In the genomic region with DNA sequence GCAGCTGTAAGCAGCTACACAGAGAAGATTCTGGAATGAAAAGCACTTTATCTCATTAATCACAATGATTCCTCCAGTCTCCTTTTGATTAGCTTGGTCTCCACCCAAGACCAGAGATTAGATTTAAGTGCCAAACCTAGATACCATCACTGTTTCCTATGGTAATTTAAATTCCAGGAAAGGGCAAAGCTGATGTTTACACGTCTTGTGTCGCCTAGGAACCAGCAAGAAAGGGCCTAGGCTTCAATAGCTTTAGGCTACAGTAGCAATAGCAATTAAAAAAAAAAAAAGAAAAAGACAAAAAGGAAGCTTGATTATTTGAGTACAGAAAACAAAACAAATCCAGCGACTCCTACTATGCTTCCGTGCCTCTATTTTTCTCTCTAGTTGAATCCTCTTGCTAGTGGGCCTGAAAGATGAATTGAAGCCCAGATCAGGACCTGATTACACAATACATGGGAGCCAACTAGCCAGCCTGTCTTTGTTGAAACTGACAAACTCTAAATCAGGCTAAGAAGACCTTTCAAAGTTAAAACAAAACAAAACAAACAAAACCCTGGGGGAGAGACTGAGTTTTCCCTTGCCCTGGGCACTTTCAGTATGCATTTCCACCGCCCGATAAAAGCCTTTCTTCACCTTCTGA, we compare ENCODE assay signal across 11 mouse cellular contexts. TPM values are rescaled to one million over a fixed set of nuclear protein-coding genes. Genes with fewer than 3 reads are reported as not detected.
DNase-seq lines count a peak whose midpoint lies in the region; ATAC-seq and TF ChIP-seq lines count a peak whose summit lies in the region.
"Had no signal": no experiment of that assay in that cellular context is flagged by ENCODE, and none has a peak within 500 bp of the region (broad histone marks: within the 10 kb centered on the region; RNA-seq: fewer than 3 reads in every experiment).

No protein-coding gene starts in this region.

- H3K27me3 ChIP-seq in neural tube, embryonic 11.5 days (ENCODE audit: control insufficient read depth, insufficient read depth, low read length), result no peaks in the 10 kb centered on the region
- no peaks in the 10 kb centered on the region for H3K27me3 ChIP-seq in stomach, postnatal 0 days (ENCODE audit: control insufficient read depth, insufficient read depth, low read length)

- TF ChIP-seq CTCF in stomach, postnatal 0 days (IDR thresholded peaks at IDR 0.05; ENCODE audit: low read depth), result no peak

- no peak for TF ChIP-seq EP300 in stomach, postnatal 0 days (optimal IDR thresholded peaks at IDR 0.05)

- no peaks in the 10 kb centered on the region for H3K79me2 ChIP-seq in macrophage (ENCODE audit: inconsistent target)

- DNase-seq in embryo, embryonic 10.5 days (ENCODE audit: low spot score), result peak; percentile 49
- no peak for DNase-seq in embryo, embryonic 11 days
- peak; percentile 23 for DNase-seq in neural tube, embryonic 11.5 days (ENCODE audit: low spot score)
- no peak for DNase-seq in neural tube, embryonic 10.5 days (ENCODE audit: extremely low spot score, low spot score)
- no peak for DNase-seq in stomach, postnatal 0 days (ENCODE audit: low spot score)
- no peak for DNase-seq in right cerebral cortex, postnatal 4 days
- no peak for DNase-seq in frontal cortex, adult 2 months (ENCODE audit: extremely low spot score in 1 of 2, low spot score in 1 of 2)
- DNase-seq: cerebellum, adult 11-12 months; left cerebral cortex, postnatal 4 days had no signal

- no peak overlapping the region for H3K9ac ChIP-seq in neural tube, embryonic 11.5 days (ENCODE audit: low read length)
- H3K9ac ChIP-seq in stomach, postnatal 0 days (ENCODE audit: low read length), result no peak overlapping the region

- no peak overlapping the region for H3K4me2 ChIP-seq in neural tube, embryonic 11.5 days (ENCODE audit: low read depth)
- no peak overlapping the region for H3K4me2 ChIP-seq in stomach, postnatal 0 days (replicated peaks; ENCODE audit: low read depth)

- no peaks in the 10 kb centered on the region for H3K4me1 ChIP-seq in neural tube, embryonic 11.5 days (ENCODE audit: control insufficient read depth, insufficient read depth, low read length)
- no peaks in the 10 kb centered on the region for H3K4me1 ChIP-seq in stomach, postnatal 0 days (replicated peaks; ENCODE audit: control insufficient read depth, insufficient read depth)

- WGBS in neural tube, embryonic 11.5 days, result 30% methylated on average over 6 of the region's 6 CpGs
- 91% methylated on average over 6 of the region's 6 CpGs for WGBS in macrophage (ENCODE audit: missing documents)
- WGBS in stomach, postnatal 0 days, result 35% methylated on average over 6 of the region's 6 CpGs

- no peaks in the 10 kb centered on the region for H3K36me3 ChIP-seq in neural tube, embryonic 11.5 days (ENCODE audit: control insufficient read depth, insufficient read depth, low read length)
- H3K36me3 ChIP-seq in macrophage (ENCODE audit: inconsistent target), result no peaks in the 10 kb centered on the region
- H3K36me3 ChIP-seq in stomach, postnatal 0 days (ENCODE audit: control insufficient read depth, insufficient read depth, low read length), result no peaks in the 10 kb centered on the region

- H3K27ac ChIP-seq in neural tube, embryonic 11.5 days (ENCODE audit: low read depth, low read length), result peak overlapping the region; percentile 89
- peak overlapping the region; percentile 96 for H3K27ac ChIP-seq in macrophage
- H3K27ac ChIP-seq in stomach, postnatal 0 days (replicated peaks), result peak overlapping the region; percentile 82

- no peak overlapping the region for H3K4me3 ChIP-seq in neural tube, embryonic 11.5 days (ENCODE audit: low read depth, low read length)
- H3K4me3 ChIP-seq in macrophage (ENCODE audit: inconsistent target), result no peak overlapping the region
- no peak overlapping the region for H3K4me3 ChIP-seq in stomach, postnatal 0 days (ENCODE audit: low read depth, low read length)
- H3K4me3 ChIP-seq: myocyte had no signal

- ATAC-seq in neural tube, embryonic 11.5 days (ENCODE audit: insufficient read depth, low FRiP score, low TSS enrichment), result peak; percentile 14; the same call in 1 of the 2 replicates
- no peak for ATAC-seq in stomach, postnatal 0 days (ENCODE audit: low FRiP score, low TSS enrichment)

- H3K9me3 ChIP-seq in neural tube, embryonic 11.5 days (ENCODE audit: control insufficient read depth, low read length), result no peaks in the 10 kb centered on the region
- H3K9me3 ChIP-seq in stomach, postnatal 0 days (ENCODE audit: control insufficient read depth, low read length), result no peaks in the 10 kb centered on the region

RNA-seq across cellular contexts. Expression of a gene that starts 2.7 kb away (rescaled TPM):
- polyA plus RNA-seq in neural tube, embryonic 11.5 days (2014; fragmentation: Nextera tagmentation; extraction: Ambion mirVana), result not detected in 2 replicates
- not detected for total RNA-seq in macrophage (2018; cell fraction: chromatin; rRNA removed)
- not detected for total RNA-seq in macrophage (2018; cell fraction: cytosol; rRNA removed)
- total RNA-seq in macrophage (2018; cell fraction: nucleus; rRNA removed), result not detected
- not detected in 3 replicates for polyA plus RNA-seq in macrophage (2018)
- not detected in 2 replicates for polyA plus RNA-seq in stomach, postnatal 0 days (2015; fragmentation: Nextera tagmentation; extraction: Ambion mirVana)
- polyA plus RNA-seq in frontal cortex, adult 2 months (2012; rRNA removed), result not detected in 2 replicates
- total RNA-seq: left cerebral cortex, postnatal 4 days had no signal
- polyA plus RNA-seq: myocyte had no signal

RNA-seq across cellular contexts. Expression of a gene that starts 8.5 kb away (rescaled TPM):
- polyA plus RNA-seq in neural tube, embryonic 11.5 days (2014; fragmentation: Nextera tagmentation; extraction: Ambion mirVana), result not detected in 2 replicates
- total RNA-seq in macrophage (2018; cell fraction: chromatin; rRNA removed), result 1 to 10 TPM in 6 of 26 experiments, not detected in 20; 1.2 to 2.9 (median 1.8) TPM
- 10 to 100 TPM in 10 of 26 experiments, 1 to 10 TPM in 16; 4.2 to 19.2 (median 9.2) TPM for total RNA-seq in macrophage (2018; cell fraction: cytosol; rRNA removed)
- 10 to 100 TPM in 6 of 26 experiments, 1 to 10 TPM in 18, not detected in 2; 1.1 to 15.3 (median 3.5) TPM for total RNA-seq in macrophage (2018; cell fraction: nucleus; rRNA removed)
- polyA plus RNA-seq in macrophage (2018), result 4.1 to 21.4 TPM (median 7.4 TPM) in 3 replicates
- polyA plus RNA-seq in stomach, postnatal 0 days (2015; fragmentation: Nextera tagmentation; extraction: Ambion mirVana), result 0.40 and 0.63 TPM in 2 replicates
- polyA plus RNA-seq in frontal cortex, adult 2 months (2012; rRNA removed), result 0.86 and 1.0 TPM in 2 replicates
- total RNA-seq: left cerebral cortex, postnatal 4 days had no signal

RNA-seq across cellular contexts. Expression of a gene that starts 15.6 kb away (rescaled TPM):
- 20.1 and 21.0 TPM in 2 replicates for polyA plus RNA-seq in neural tube, embryonic 11.5 days (2014; fragmentation: Nextera tagmentation; extraction: Ambion mirVana)
- total RNA-seq in macrophage (2018; cell fraction: chromatin; rRNA removed), result 100 to 1,000 TPM in 1 of 26 experiments, 10 to 100 TPM in 24, 1 to 10 TPM in 1; 9.6 to 127 (median 52.2) TPM
- total RNA-seq in macrophage (2018; cell fraction: cytosol; rRNA removed), result 1,000 to 10,000 TPM in 24 of 26 experiments, 100 to 1,000 TPM in 2; 864 to 4,013 (median 2,083) TPM
- 1,000 to 10,000 TPM in 1 of 26 experiments, 100 to 1,000 TPM in 24, 10 to 100 TPM in 1; 97.6 to 1,118 (median 541) TPM for total RNA-seq in macrophage (2018; cell fraction: nucleus; rRNA removed)
- 596 to 2,531 TPM (median 1,114 TPM) in 3 replicates for polyA plus RNA-seq in macrophage (2018)
- 350 and 450 TPM in 2 replicates for polyA plus RNA-seq in stomach, postnatal 0 days (2015; fragmentation: Nextera tagmentation; extraction: Ambion mirVana)
- 72.6 and 82.1 TPM in 2 replicates for polyA plus RNA-seq in frontal cortex, adult 2 months (2012; rRNA removed)

RNA-seq across cellular contexts. Expression of a gene that starts 34.7 kb away (rescaled TPM):
- polyA plus RNA-seq in neural tube, embryonic 11.5 days (2014; fragmentation: Nextera tagmentation; extraction: Ambion mirVana), result 14.5 and 17.1 TPM in 2 replicates
- not detected for total RNA-seq in macrophage (2018; cell fraction: chromatin; rRNA removed)
- total RNA-seq in macrophage (2018; cell fraction: cytosol; rRNA removed), result not detected
- total RNA-seq in macrophage (2018; cell fraction: nucleus; rRNA removed), result 1 to 10 TPM in 1 of 26 experiments, not detected in 25; 3.1 TPM
- not detected in 3 replicates for polyA plus RNA-seq in macrophage (2018)
- 1.2 and 1.5 TPM in 2 replicates for polyA plus RNA-seq in stomach, postnatal 0 days (2015; fragmentation: Nextera tagmentation; extraction: Ambion mirVana)
- polyA plus RNA-seq in frontal cortex, adult 2 months (2012; rRNA removed), result 99.1 and 103 TPM in 2 replicates

RNA-seq across cellular contexts. Expression of a gene that starts 51.8 kb away (rescaled TPM):
- polyA plus RNA-seq in neural tube, embryonic 11.5 days (2014; fragmentation: Nextera tagmentation; extraction: Ambion mirVana), result 2.3 and 2.7 TPM in 2 replicates
- total RNA-seq in macrophage (2018; cell fraction: chromatin; rRNA removed), result not detected
- under 1 TPM; 0.17 to 0.51 (median 0.26) TPM for total RNA-seq in macrophage (2018; cell fraction: cytosol; rRNA removed)
- under 1 TPM in 1 of 26 experiments, not detected in 25; 0.66 TPM for total RNA-seq in macrophage (2018; cell fraction: nucleus; rRNA removed)
- polyA plus RNA-seq in macrophage (2018), result not detected in 3 replicates
- 97.9 and 105 TPM in 2 replicates for polyA plus RNA-seq in stomach, postnatal 0 days (2015; fragmentation: Nextera tagmentation; extraction: Ambion mirVana)
- polyA plus RNA-seq in frontal cortex, adult 2 months (2012; rRNA removed), result 0.11 and 0.22 TPM in 2 replicates
- total RNA-seq: left cerebral cortex, postnatal 4 days had no signal

Comparison
In these comparisons a context has a peak if more than half of its experiments do, and no peak if none do; other contexts are left out.
1. DNase-seq: peak in embryo, embryonic 10.5 days (single experiment) and neural tube, embryonic 11.5 days (single experiment); none in embryo, embryonic 11 days (single experiment), neural tube, embryonic 10.5 days (single experiment), stomach, postnatal 0 days (single experiment), right cerebral cortex, postnatal 4 days (single experiment) and frontal cortex, adult 2 months (0 of 2).
2. Peak in every context shown above with its lines, with median percentiles within 50 percentile points of each other: H3K27ac ChIP-seq.